Mouse (Mus musculus) erythroblast, embryonic 14.5 days (primary cell): ENCODE results near the gene Tsga10ip.

ENCODE experiments used
- GATA1 ChIP-seq: IDR thresholded peaks from 2 replicates; pipeline ENCODE4 v1.6.1; 2012; ENCODE audit warnings: low read length, inconsistent platforms, mixed read lengths
- TAL1 ChIP-seq: IDR thresholded peaks from 3 replicates; pipeline ENCODE4 v1.6.1; 2012; ENCODE audit warnings: low read length, inconsistent platforms, mixed read lengths

DNA sequence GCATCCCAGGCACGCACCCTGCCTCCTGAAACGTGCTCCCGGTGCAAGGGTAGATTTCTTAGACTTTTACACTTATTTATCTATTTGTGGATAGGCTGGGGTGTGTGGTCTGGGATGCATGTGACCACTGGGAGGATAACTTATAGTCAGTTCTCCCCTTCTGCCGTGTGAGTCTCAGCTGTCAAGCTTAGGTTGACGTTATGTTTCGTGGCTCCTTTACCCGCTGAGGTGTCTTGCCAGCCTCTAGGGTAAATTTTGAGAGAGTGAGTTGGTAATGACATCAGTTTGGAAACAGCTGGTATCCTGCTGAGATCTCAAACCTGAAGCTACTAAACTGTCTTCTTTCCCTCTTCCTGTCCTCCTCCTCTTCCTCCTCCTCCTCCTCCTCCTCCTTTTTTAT is 3.6 kb upstream of the Tsga10ip start:
- no peak for TF ChIP-seq TAL1
- no peak for TF ChIP-seq GATA1
